9 mouse cellular contexts compared by ENCODE assay signal in the genomic region with DNA sequence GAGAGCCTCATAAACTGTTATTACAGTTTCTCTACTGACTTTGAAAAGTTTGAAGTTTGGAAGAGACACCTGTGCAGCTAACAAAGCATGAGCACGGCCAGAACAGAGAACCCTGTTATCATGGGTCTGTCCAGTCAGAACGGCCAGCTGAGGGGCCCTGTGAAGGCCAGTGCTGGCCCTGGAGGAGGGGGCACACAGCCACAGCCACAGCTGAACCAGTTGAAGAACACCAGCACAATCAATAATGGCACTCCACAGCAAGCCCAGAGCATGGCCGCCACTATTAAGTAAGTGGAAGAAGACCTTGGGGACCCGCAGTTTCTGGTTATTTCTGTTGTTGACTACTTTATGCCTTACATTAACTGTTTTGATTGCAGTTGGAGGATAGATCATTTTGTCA. TPM values are rescaled to one million over a fixed set of nuclear protein-coding genes. Genes with fewer than 3 reads are reported as not detected.
A peak's percentile ranks its signal among the peaks of the same experiment; 100 is the strongest.
DNase-seq lines count a peak whose midpoint lies in the region; ATAC-seq lines count a peak whose summit lies in the region.
"Had no signal": no experiment of that assay in that cellular context is flagged by ENCODE, and none has a peak within 500 bp of the region (broad histone marks: within the 10 kb centered on the region; RNA-seq: fewer than 3 reads in every experiment).

No protein-coding gene starts in this region.

- no peaks in the 10 kb centered on the region for H3K9me3 ChIP-seq in kidney, embryonic 14.5 days (ENCODE audit: control insufficient read depth, low read length)
- H3K9me3 ChIP-seq in embryonic facial prominence, embryonic 13.5 days = no peaks in the 10 kb centered on the region
- no peaks in the 10 kb centered on the region for H3K9me3 ChIP-seq in hindbrain, embryonic 16.5 days (ENCODE audit: control insufficient read depth, low read length)
- H3K9me3 ChIP-seq in midbrain, embryonic 15.5 days = no peaks in the 10 kb centered on the region

- H3K27me3 ChIP-seq in kidney, embryonic 14.5 days (ENCODE audit: control insufficient read depth, insufficient read depth, low read length) = no peaks in the 10 kb centered on the region
- no peaks in the 10 kb centered on the region for H3K27me3 ChIP-seq in embryonic facial prominence, embryonic 13.5 days
- H3K27me3 ChIP-seq in hindbrain, embryonic 16.5 days (replicated peaks; ENCODE audit: control insufficient read depth, insufficient read depth, low read length) = no peaks in the 10 kb centered on the region
- H3K27me3 ChIP-seq in midbrain, embryonic 15.5 days (replicated peaks) = no peaks in the 10 kb centered on the region

- H3K4me2 ChIP-seq in kidney, embryonic 14.5 days (replicated peaks; ENCODE audit: low read depth, low read length) = peak overlapping the region; percentile 61
- H3K4me2 ChIP-seq in embryonic facial prominence, embryonic 13.5 days = peak overlapping the region; percentile 82
- peak overlapping the region; percentile 63 for H3K4me2 ChIP-seq in hindbrain, embryonic 16.5 days (ENCODE audit: low read length)
- H3K4me2 ChIP-seq in midbrain, embryonic 15.5 days = peak overlapping the region; percentile 58

- intact Hi-C loops in left cerebral cortex, postnatal 25 days (cut with DNase I) = no loop called here

- no peak for DNase-seq in kidney, adult 9 months
- DNase-seq in left cerebral cortex, postnatal 25 days (ENCODE audit: low spot score in 2 of 2) = no peak
- no peak for DNase-seq in right cerebral cortex, postnatal 10 days (ENCODE audit: low spot score in 2 of 2)
- DNase-seq in kidney, adult 11 months = no peak

- no peak overlapping the region for H3K27ac ChIP-seq in kidney, embryonic 14.5 days (ENCODE audit: low read depth, low read length)
- no peak overlapping the region for H3K27ac ChIP-seq in embryonic facial prominence, embryonic 13.5 days
- H3K27ac ChIP-seq in hindbrain, embryonic 16.5 days (ENCODE audit: low read depth, low read length) = no peak overlapping the region
- no peak overlapping the region for H3K27ac ChIP-seq in midbrain, embryonic 15.5 days

- peaks cover 49% of the 10 kb centered on the region for H3K36me3 ChIP-seq in kidney, embryonic 14.5 days (ENCODE audit: control insufficient read depth, insufficient read depth, low read length)
- H3K36me3 ChIP-seq in embryonic facial prominence, embryonic 13.5 days = peaks cover 49% of the 10 kb centered on the region
- H3K36me3 ChIP-seq in hindbrain, embryonic 16.5 days (ENCODE audit: control insufficient read depth, insufficient read depth, low read length) = peaks cover 19% of the 10 kb centered on the region
- peaks cover 19% of the 10 kb centered on the region for H3K36me3 ChIP-seq in midbrain, embryonic 15.5 days (replicated peaks)

- no peak overlapping the region for H3K9ac ChIP-seq in kidney, embryonic 14.5 days (ENCODE audit: low read depth, low read length)
- peak overlapping the region; percentile 54 for H3K9ac ChIP-seq in embryonic facial prominence, embryonic 13.5 days
- H3K9ac ChIP-seq in hindbrain, embryonic 16.5 days (ENCODE audit: low read depth, low read length) = no peak overlapping the region
- no peak overlapping the region for H3K9ac ChIP-seq in midbrain, embryonic 15.5 days

- H3K4me1 ChIP-seq in kidney, embryonic 14.5 days (ENCODE audit: control insufficient read depth, insufficient read depth, low read length) = peaks cover 19% of the 10 kb centered on the region
- H3K4me1 ChIP-seq in embryonic facial prominence, embryonic 13.5 days = peaks cover 34% of the 10 kb centered on the region
- H3K4me1 ChIP-seq in hindbrain, embryonic 16.5 days (ENCODE audit: control insufficient read depth, insufficient read depth, low read depth, low read length) = peaks cover 29% of the 10 kb centered on the region
- H3K4me1 ChIP-seq in midbrain, embryonic 15.5 days = peaks cover 50% of the 10 kb centered on the region

- no peak for ATAC-seq in kidney, embryonic 14.5 days (ENCODE audit: low FRiP score, low TSS enrichment)
- no peak for ATAC-seq in embryonic facial prominence, embryonic 13.5 days (ENCODE audit: insufficient number of reproducible peaks, insufficient read depth, low FRiP score, low TSS enrichment, low read depth)
- no peak for ATAC-seq in hindbrain, embryonic 16.5 days
- no peak for ATAC-seq in midbrain, embryonic 15.5 days (replicated peaks)

- H3K4me3 ChIP-seq in kidney, embryonic 14.5 days (ENCODE audit: low read length) = peak overlapping the region; percentile 100; the same call in 1 of the 2 replicates
- peak overlapping the region; percentile 98 for H3K4me3 ChIP-seq in embryonic facial prominence, embryonic 13.5 days
- H3K4me3 ChIP-seq in hindbrain, embryonic 16.5 days (ENCODE audit: low read length) = peak overlapping the region; percentile 11; the same call in 1 of the 2 replicates
- H3K4me3 ChIP-seq in midbrain, embryonic 15.5 days = peak overlapping the region; percentile 19; the same call in 1 of the 2 replicates

- 52% methylated on average over 4 of the region's 4 CpGs for WGBS in kidney, embryonic 14.5 days
- WGBS in embryonic facial prominence, embryonic 13.5 days = 61% methylated on average over 4 of the region's 4 CpGs
- 48% methylated on average over 4 of the region's 4 CpGs for WGBS in hindbrain, embryonic 16.5 days
- WGBS in midbrain, embryonic 15.5 days = 57% methylated on average over 4 of the region's 4 CpGs

RNA-seq across cellular contexts. Expression of gene Ddx6, which starts 2.6 kb away (rescaled TPM):
- 28.2 and 29.1 TPM in 2 replicates for polyA plus RNA-seq in kidney, embryonic 14.5 days (2014; fragmentation: Nextera tagmentation; extraction: Ambion mirVana)
- 28.3 and 29.2 TPM in 2 replicates for polyA plus RNA-seq in embryonic facial prominence, embryonic 13.5 days (2015; fragmentation: Nextera tagmentation; extraction: Ambion mirVana)
- polyA plus RNA-seq in hindbrain, embryonic 16.5 days (2015; fragmentation: Nextera tagmentation; extraction: Ambion mirVana) = 12.5 and 14.6 TPM in 2 replicates
- polyA plus RNA-seq in midbrain, embryonic 15.5 days (2015; fragmentation: Nextera tagmentation; extraction: Ambion mirVana) = 20.7 and 22.6 TPM in 2 replicates
- 100 to 1,000 TPM; 131 to 134 TPM for total RNA-seq in left cerebral cortex, postnatal 25 days (2021)

RNA-seq across cellular contexts. Expression of gene Cxcr5, which starts 45.6 kb away (rescaled TPM):
- polyA plus RNA-seq in kidney, embryonic 14.5 days (2014; fragmentation: Nextera tagmentation; extraction: Ambion mirVana) = not detected in 2 replicates
- 0.10 TPM in 1 of 2 replicates, not detected in the other for polyA plus RNA-seq in embryonic facial prominence, embryonic 13.5 days (2015; fragmentation: Nextera tagmentation; extraction: Ambion mirVana)
- not detected in 2 replicates for polyA plus RNA-seq in hindbrain, embryonic 16.5 days (2015; fragmentation: Nextera tagmentation; extraction: Ambion mirVana)
- polyA plus RNA-seq in midbrain, embryonic 15.5 days (2015; fragmentation: Nextera tagmentation; extraction: Ambion mirVana) = not detected in 2 replicates
- not detected for total RNA-seq in left cerebral cortex, postnatal 25 days (2021)
- total RNA-seq: left cerebral cortex, adult 18-20 months had no signal

Comparison
In these comparisons a context has a peak if more than half of its experiments do, and no peak if none do; other contexts are left out.
1. H3K4me3 ChIP-seq: peak in every context shown above with its lines; median percentile 100 in kidney, embryonic 14.5 days; 98 in embryonic facial prominence, embryonic 13.5 days; 19 in midbrain, embryonic 15.5 days; 11 in hindbrain, embryonic 16.5 days.